Mouse (Mus musculus) embryonic stem cell, embryonic (primary cell): ENCODE data around the gene Kbtbd13.

Experiments
- CTCF ChIA-PET, 4 experiments: fragments of 300-600 bp in 2 of 4; fragments of 350-600 bp in 2 of 4; sonication (Branson Sonifier 250); formaldehyde crosslinking; loops; one replicate each; lab custom pipeline; 2022; ENCODE audit warnings: inconsistent platforms in 2 of 4; lab: Charles Lee
- POLR2A ChIA-PET, 4 experiments: fragments of 300-600 bp in 2 of 4; fragments of 350-600 bp in 2 of 4; sonication (Branson Sonifier 250); formaldehyde crosslinking; loops; one replicate each; lab custom pipeline; 2022; ENCODE audit warnings: antibody characterized with exemption in 4 of 4, inconsistent platforms in 1 of 4; lab: Charles Lee

Gene Kbtbd13

DNA sequence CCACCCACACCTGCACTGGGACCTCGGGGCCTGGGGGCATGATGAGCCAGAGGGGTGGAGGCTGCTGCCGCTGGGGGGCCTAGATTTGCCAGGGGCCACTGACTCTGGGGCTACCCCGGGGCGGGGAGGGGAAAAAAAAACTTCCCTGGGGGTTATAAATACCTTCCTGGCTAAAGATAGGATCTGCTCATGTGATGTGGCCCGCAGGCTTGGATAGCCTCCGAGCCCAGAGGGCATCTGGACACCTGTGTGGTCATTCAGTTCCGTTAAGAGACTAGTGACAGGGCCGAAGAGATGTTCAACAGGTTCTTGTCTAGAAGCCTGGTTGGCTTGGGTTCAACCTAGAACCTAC, at the start of gene Kbtbd13:
Gene Kbtbd13, minus strand, starts transcription at position 40 of the 352 bp plus-strand sequence.
- ChIA-PET CTCF (interaction anchor here in 3 of 4 experiments (0.6 to 1.8 kb wide), 6 partner anchors 19 to 1833 kb away, joined by 3 to 8 read pairs (median 4); no protein-coding TSS in a partner anchor), POLR2A (interaction anchor here in 1 of 4 experiments (0.5 to 5.1 kb wide), 3 partner anchors 11 to 199 kb away, joined by 11 to 30 read pairs (median 11); no protein-coding TSS in a partner anchor)

DNA sequence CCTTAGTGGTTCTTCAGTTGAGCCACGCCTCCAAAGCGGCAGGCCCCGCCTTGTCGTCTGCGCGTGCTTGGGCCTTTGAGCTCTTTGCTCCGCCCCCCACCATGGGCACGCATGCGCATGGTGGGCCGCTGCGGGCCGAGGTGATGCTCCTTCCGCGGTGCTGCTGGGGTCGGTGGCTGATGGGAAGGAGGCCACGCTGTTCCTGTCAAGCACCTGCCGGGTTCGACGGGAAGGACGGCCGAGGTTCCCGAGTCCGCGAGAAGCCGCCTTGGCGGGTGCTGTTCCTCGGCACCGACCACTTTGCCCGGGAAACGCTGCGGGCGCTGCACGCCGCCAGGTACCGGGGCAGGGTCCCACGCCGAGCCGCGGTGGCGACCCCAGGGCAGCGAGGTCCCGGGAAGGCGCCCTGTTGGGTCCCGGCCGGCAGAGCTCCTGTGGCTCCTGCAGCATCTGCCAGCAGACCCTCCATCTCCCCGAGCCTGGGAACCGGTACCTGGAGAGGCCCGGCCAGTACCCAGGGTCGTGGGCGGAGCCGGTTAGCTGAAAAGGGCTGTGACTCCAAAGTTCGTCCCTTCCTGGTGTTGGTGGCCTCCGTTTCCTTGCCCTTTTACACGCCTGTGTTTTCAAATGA, 44.3 kb upstream of the Kbtbd13 start, which contains the start of gene Mtfmt:
Gene Mtfmt, plus strand, starts transcription at position 112 of the 631 bp plus-strand sequence.
- ChIA-PET CTCF (interaction anchor here in 3 of 4 experiments (0.5 to 3.2 kb wide), 27 partner anchors 10 to 651 kb away, joined by 3 to 36 read pairs (median 4); partner anchors contain the start of genes Pif1 (in 2 of the 3), Dpp8 (in 1 of the 3), Plekho2 (in 1 of the 3) and Rasl12 (in 1 of the 3)), POLR2A (interaction anchor here in 3 of 4 experiments (0.5 to 2.6 kb wide), 87 partner anchors 9 to 473 kb away, joined by 3 to 35 read pairs (median 4); partner anchors contain the start of genes Plekho2 (in 3 of the 3), Spg21 (in 3 of the 3), Csnk1g1 (in 1 of the 3) and Parp16 (in 1 of the 3))

DNA sequence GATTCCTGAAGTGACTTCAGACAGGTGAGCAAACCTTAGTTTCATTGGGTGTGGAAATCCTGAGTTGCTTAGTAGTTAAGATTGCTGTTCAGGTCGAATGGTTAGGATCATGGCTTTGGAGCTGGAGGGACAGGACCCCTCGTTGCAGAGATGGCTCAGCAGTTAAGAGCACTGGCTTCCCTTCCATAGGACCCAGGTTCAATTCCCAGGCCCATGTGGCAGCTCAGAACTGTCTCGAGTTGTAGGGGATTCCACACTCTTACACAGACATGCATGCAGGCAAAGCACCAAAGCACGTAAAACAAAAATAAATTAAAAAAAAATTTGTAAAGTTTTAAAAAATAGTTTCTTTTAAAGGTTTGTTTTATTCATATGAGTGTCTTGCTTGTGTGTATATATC, 43.8 kb upstream of the Kbtbd13 start:
- ChIA-PET POLR2A (interaction anchor here in 3 of 4 experiments (0.6 to 2.6 kb wide), 81 partner anchors 8 to 326 kb away, joined by 3 to 35 read pairs (median 4); partner anchors contain the start of genes Spg21 (in 3 of the 3), Plekho2 (in 2 of the 3), Parp16 (in 1 of the 3) and Pif1 (in 1 of the 3)), CTCF (interaction anchor here in 3 of 4 experiments (0.5 to 3.2 kb wide), 25 partner anchors 10 to 650 kb away, joined by 3 to 36 read pairs (median 4); partner anchors contain the start of genes Pif1 (in 2 of the 3), Dpp8 (in 1 of the 3), Plekho2 (in 1 of the 3) and Rasl12 (in 1 of the 3))

DNA sequence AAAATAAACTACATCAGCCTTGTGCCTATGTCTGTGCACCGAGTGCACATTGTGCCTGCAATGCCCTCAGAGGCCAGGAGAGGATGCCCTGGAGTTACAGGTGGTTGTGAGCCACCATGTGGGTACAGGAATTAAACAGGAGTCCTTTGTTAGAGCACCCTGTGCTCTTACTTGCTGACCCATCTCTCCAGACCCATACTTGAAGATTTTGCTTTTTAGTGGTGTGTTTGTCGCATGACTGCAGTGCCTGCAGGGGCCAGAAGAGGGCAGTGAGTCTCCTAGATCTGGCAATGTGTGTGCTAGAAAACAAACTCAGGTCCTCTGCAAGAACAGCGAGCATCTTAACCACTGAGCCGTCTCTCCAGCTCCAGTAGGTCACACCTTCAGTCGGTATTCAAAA, 42.7 kb upstream of the Kbtbd13 start:
- ChIA-PET CTCF (interaction anchor here (0.6 to 3.2 kb wide), 10 partner anchors 21 to 219 kb away, joined by 3 to 36 read pairs (median 4); partner anchors contain the start of gene Plekho2 (in 1 of the 4)), POLR2A (interaction anchor here in 2 of 4 experiments (0.6 to 2.6 kb wide), 10 partner anchors 9 to 226 kb away, joined by 3 to 35 read pairs (median 3); partner anchors contain the start of genes Pif1 (in 1 of the 2) and Plekho2 (in 1 of the 2))

DNA sequence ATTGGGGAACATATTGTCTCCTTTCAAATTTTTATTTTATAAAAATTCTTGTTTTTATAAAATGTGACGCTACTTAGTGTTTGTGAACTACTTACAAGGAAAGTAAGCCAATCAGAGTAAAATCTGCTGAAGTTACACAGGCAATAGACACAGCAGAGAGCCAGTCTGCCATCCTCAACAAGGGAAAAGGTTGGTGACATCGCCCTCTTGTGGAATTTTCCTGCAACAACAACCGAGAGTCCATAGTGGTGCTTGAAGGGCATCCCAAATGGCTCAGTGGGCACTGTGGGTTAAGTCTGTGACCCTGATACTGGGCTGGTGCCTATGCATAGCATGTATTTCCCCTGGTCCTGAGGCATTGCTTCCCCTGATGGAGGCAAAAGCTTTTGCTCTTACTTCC, 40.8 kb upstream of the Kbtbd13 start:
- POLR2A ChIA-PET: interaction anchor here in 3 of 4 experiments (0.6 to 2.2 kb wide), 7 partner anchors 59 to 1085 kb away, joined by 3 to 5 read pairs (median 3); partner anchors contain the start of gene Plekho2 (in 1 of the 3)
- CTCF ChIA-PET: interaction anchor here in 2 of 4 experiments (0.7 to 1.4 kb wide), 6 partner anchors 48 to 1935 kb away, joined by 3 to 9 read pairs (median 4); partner anchors contain the start of gene Plekho2 (in 1 of the 2)

DNA sequence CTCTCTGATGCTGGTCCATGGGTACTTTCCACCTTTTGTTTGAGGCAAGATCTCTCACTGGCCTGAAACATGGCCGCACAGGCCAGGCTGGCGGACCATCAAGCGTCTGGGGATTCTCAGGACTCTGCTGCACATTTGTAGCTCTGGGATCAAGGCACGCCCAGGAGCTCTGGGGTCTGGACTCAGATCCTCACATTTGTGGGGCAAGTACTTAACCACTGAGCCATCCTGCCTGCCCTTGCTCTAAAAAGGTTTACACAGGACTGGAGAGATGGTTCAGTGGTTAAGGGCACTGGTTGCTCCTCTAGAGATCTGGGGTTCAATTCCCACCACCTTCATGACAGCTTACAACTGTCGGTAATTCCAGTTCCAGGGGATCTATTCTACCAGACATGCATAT, 39.5 kb upstream of the Kbtbd13 start:
- CTCF ChIA-PET: interaction anchor here in 2 of 4 experiments (0.6 to 1.2 kb wide), 4 partner anchors 61 to 149 kb away, joined by 3 to 4 read pairs (median 4); partner anchors contain the start of gene Plekho2 (in 2 of the 2)
- POLR2A ChIA-PET: interaction anchor here in 2 of 4 experiments (0.7 to 2.2 kb wide), 9 partner anchors 32 to 234 kb away, joined by 3 to 12 read pairs (median 4); partner anchors contain the start of gene Rasl12 (in 1 of the 2)

DNA sequence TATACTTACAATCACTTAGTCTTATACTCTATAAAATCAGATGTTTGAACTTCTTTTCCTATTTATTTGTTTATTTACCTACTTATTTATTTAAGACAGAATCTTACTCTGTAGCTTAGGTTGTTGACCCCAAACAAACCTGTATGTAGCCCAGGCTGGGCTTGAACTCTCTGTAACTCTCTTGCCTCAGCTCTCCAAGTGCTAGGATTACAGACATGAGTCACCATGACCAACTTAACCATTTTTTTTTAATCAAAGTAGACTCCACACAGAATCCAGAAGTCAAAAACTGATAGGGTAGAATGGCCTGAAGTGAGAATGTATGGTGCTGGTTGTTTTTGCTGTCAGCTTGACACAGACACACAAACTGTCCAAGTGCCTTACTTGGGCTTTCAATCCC, 38.9 kb upstream of the Kbtbd13 start:
- ChIA-PET POLR2A (interaction anchor here in 3 of 4 experiments (0.7 to 2.2 kb wide), 8 partner anchors 32 to 233 kb away, joined by 3 to 12 read pairs (median 4); partner anchors contain the start of gene Rasl12 (in 1 of the 3)), CTCF (interaction anchor here (0.6 to 1.2 kb wide), 5 partner anchors 60 to 242 kb away, joined by 3 to 4 read pairs (median 3); partner anchors contain the start of gene Plekho2 (in 1 of the 4))

DNA sequence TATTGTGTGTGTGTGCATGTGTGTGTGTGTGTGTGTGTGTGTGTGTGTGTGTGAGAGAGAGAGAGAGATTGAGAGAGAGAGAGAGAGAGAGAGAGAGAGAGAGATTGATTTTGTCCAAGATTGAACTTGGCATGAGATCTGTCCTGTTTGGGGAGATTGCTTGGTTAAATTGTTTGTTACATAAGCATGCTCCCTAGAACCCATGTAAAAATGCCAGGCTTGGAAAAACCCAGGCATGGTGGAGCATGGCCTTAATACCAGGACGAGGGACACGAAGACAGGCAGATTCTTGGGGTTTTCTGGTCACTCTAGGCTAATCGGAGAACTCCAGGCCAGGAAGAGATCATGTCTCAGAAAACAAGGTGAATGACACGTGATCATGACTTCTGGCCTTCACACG, 36.6 kb upstream of the Kbtbd13 start:
- CTCF ChIA-PET: no interaction called here
- POLR2A ChIA-PET: interaction anchor here in 1 of 4 experiments (0.6 kb wide), 1 partner anchor 449 kb away, joined by 6 read pairs; no protein-coding TSS in a partner anchor

DNA sequence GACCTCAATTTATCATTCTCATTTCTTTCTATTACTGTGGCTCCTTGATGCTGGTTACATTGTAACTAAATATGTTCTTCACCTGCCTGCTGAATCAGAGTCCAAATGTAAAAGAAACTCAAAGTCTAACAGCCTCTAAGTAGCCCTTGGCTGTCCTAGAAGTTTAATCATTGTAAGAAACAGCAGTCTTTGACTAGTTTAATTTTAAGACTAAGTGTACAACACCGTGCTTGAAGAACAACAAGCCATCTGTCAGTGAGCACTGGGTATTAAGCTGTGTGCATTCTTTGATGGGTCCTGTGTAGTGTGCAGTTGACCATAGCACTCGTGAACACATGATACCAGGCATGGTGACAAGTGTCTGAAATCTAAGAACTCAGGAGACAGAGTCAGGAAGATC, 36.1 kb upstream of the Kbtbd13 start:
- ChIA-PET CTCF (no interaction called here), POLR2A (interaction anchor here in 1 of 4 experiments (0.6 kb wide), 1 partner anchor 449 kb away, joined by 6 read pairs; no protein-coding TSS in a partner anchor)

DNA sequence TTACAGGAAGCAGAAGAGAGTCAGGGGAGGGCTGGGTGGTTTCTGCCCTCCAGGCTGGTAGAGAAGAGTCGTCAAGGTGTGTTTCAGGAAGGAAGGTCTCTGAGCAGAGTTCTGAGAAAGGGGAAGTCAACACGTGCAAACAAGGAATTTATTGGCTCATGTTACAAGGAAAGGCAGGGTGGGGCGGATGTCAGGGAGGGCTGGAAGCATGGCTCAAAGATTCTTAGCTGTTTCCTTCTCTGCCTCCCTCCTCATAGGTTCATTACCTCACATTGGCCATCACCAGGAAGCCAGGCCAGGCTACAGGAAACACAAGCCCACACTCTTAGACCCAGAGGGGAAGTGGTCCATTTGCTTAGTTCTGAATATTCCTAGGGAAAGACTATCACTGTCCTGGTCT, 32.9 kb upstream of the Kbtbd13 start:
- ChIA-PET POLR2A (interaction anchor here in 1 of 4 experiments (1.2 to 1.5 kb wide), 2 partner anchors 11 to 226 kb away, joined by 3 to 4 read pairs; partner anchors contain the start of gene Mtfmt), CTCF (interaction anchor here in 2 of 4 experiments (0.6 to 1.2 kb wide), 3 partner anchors 8 to 175 kb away, joined by 3 to 4 read pairs (median 3); no protein-coding TSS in a partner anchor)

DNA sequence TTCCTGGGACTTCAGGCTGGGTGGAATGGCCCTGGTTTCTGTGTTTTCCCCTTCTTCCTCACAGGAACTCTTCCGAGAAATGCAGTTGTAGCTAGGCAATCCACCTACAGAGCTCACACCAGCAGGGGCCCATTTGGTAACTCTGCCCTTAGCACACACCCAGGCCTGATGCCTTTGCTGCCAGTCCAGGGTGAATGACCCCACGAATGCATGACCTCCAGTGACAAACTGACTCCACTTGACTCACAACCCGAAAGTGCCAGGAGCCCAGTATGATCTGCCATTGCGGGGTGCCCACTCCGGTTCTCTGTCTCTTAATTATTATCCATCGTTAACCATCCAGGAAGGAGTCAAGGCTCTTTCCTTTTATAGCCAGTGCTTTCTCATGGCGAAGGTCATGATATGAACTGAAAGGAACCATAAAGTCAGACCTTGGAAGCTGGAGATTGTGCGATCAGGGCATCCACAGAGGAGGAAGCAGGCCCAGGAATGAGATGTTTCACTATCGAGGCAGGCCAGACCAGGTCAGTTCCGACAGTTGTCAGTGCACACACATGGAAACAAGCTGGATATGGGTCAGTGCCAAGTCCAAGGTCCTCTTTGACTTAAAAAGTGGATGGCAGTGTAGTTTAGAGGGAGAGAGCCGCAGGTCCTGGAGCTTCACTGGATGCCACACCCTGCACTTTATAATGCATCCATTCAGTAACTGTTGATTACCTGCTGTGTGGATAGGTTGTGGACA, 31.5 kb upstream of the Kbtbd13 start, which contains the start of gene Slc51b:
Gene Slc51b, minus strand, starts transcription at position 196 of the 742 bp plus-strand sequence.
- ChIA-PET CTCF (interaction anchor here in 3 of 4 experiments (0.6 to 1.1 kb wide), 4 partner anchors 10 to 1647 kb away, joined by 3 to 6 read pairs (median 4); no protein-coding TSS in a partner anchor), POLR2A (interaction anchor here in 2 of 4 experiments (0.6 to 1.5 kb wide), 8 partner anchors 10 to 667 kb away, joined by 3 to 7 read pairs (median 4); partner anchors contain the start of genes Mtfmt (in 1 of the 2) and Rasl12 (in 1 of the 2))

DNA sequence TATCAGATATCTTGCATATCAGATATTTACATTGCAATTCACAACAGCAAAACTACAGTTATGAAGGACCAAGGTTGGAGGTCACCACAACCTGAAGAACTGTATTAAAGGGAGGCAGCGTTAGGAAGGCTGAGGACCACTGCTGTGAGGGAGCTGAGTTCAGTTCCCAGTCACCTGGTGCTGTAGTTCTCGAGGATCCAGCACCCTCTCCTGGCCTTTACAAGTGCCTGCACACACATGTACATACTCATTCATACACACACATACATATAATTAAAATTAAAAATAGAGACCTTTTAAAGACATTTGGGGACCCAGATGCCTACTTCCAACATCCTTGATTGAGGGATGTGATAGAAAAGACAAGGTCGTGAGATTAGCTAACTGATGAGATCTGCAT, 28.2 kb upstream of the Kbtbd13 start:
- ChIA-PET POLR2A (interaction anchor here in 2 of 4 experiments (0.8 kb wide), 2 partner anchors 16 to 204 kb away, joined by 3 read pairs; partner anchors contain the start of gene Mtfmt (in 1 of the 2)), CTCF (interaction anchor here in 1 of 4 experiments (0.6 kb wide), 1 partner anchor 25 kb away, joined by 3 read pairs; no protein-coding TSS in a partner anchor)

DNA sequence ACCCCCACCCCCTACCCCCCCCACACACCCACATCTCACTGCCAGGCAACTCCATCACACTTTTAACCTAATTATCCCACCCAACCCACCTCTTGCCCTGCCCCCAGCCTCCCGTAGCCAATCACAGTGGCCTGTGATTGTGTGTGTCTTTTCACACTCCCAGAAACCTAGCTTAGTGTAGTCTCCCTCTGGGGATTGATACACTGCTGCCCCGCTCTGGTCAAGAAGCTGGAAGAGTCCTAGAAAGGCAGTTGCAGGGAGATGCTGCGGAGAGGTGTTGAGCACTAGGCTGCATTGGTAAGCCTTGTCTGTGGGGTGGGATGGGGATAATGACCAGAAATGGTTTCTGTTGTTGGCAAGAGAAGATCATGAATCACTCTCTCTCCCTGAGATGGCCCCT, 26.3 kb upstream of the Kbtbd13 start:
- ChIA-PET POLR2A (interaction anchor here in 2 of 4 experiments (0.8 to 1.2 kb wide), 2 partner anchors 27 to 222 kb away, joined by 3 to 4 read pairs; no protein-coding TSS in a partner anchor), CTCF (interaction anchor here in 2 of 4 experiments (0.6 to 0.7 kb wide), 2 partner anchors 46 to 203 kb away, joined by 3 to 4 read pairs; no protein-coding TSS in a partner anchor)

DNA sequence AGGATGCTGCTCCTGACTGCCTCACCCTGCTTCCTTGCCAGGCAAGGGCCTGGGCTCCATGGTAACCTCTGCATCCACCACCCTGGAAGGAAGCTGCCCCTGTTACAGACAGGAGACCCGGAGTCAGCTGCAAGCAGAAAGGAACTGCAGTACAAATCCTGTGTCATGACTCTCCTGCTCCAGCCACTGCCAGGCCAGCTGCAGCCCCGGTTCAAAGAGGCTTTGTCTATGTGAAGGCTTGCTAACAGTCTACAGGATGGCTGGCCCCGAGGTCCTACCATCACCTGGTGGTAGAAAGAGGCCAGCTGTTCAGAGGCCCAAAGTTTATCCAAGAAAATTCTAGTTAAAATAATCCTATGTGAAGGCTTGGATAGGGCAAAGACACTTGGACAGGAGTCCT, 19.9 kb upstream of the Kbtbd13 start:
- ChIA-PET POLR2A (interaction anchor here in 2 of 4 experiments (0.6 to 1.8 kb wide), 3 partner anchors 12 to 271 kb away, joined by 3 to 4 read pairs (median 3); partner anchors contain the start of gene Slc51b (in 1 of the 2)), CTCF (interaction anchor here in 1 of 4 experiments (0.5 kb wide), 1 partner anchor 497 kb away, joined by 3 read pairs; the partner anchor contains the start of genes Csnk1g1 and Trip4)

DNA sequence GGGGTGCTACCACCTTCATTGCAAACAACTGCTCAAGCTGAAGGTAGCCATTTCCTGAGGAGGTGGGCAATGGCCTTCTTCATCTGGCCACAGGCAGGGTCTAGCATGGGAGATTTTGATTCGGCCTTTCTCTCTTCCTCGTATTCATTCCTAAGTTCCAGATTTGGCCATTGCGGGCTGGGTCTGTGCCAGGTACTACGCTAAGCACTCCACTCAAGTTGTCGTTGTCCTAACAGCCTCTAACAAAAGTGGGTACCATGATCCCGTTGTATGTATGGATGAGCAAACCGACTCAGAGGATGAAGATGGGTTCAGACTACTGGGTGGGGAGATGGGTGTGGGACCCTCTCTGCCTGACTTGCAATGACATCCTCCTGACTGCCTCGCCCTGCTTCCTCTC, 18.9 kb upstream of the Kbtbd13 start:
- POLR2A ChIA-PET: interaction anchor here in 1 of 4 experiments (0.9 kb wide), 1 partner anchor 25 kb away, joined by 3 read pairs; the partner anchor contains the start of gene Mtfmt
- CTCF ChIA-PET: interaction anchor here in 1 of 4 experiments (0.7 kb wide), 1 partner anchor 283 kb away, joined by 5 read pairs; no protein-coding TSS in a partner anchor

DNA sequence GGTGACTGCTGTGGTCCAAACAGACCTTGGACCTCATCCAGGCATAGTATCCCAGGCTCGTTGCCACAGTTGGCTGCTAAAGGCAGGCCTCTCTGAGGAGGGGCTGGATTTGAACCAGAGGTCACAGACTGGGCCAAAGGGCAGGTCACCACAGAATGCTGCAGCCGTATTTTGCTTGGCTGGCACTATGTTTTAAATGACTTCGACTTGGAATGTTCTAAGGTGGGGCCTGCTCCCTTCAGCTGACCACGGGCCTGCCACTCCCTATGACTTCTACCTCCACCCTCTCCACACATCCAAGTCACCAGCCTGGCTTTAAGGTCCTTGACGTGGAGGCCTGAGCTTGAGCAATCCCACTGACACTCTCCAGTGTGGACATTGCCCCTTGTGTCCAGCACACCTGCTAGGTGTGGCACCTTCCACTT, 17.4 kb upstream of the Kbtbd13 start:
- CTCF ChIA-PET: no interaction called here
- POLR2A ChIA-PET: interaction anchor here in 1 of 4 experiments (0.9 kb wide), 1 partner anchor 27 kb away, joined by 3 read pairs; the partner anchor contains the start of gene Mtfmt
